Mouse (Mus musculus): ENCODE measurements at regions not wholly inside any gene's neighbourhood (a gene's known extent, or its start where the extent isn't known, plus 50 kb on each side); places are given as distances from the start of the nearest gene placed in this dataset.
"Not testable (repeated sequence)": the region's sequence is repeated elsewhere in the genome, so short reads cannot be mapped to it uniquely, and the experiment has no call there.

DNA sequence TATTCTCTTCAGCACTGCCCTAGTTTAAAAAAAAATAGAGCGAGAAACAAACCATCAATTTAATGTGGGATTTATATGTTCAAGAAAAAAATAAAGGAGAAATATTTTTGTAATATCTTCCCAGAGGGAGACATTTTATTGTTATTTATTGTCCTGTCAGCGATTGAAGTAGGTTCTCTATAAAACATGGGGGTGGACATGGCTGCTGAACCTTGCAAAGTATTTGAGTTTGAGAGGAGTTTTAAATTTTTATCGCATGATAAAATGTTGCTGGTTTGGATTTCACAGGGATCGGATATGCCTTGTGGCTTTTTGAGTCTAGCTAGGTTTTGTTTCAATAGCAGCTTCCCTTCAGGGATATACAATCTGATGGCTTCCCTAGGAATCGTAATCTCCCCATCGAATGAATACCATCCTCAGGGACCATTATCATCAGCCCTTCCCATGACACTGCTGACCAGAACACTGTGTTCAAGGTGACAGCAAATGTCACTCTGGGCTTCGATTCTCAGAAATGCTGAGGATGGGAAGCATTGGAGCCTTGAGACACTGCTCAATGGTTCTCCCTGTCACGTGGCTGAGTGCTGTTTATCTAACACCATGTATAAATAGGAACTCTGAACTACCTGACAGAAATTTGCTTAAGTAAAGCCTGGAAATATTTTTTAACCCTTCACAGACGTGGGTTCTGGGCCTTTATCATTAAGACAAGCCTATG is 228.1 kb upstream of the Tram1l1 start:
- no peak for DNase-seq (ENCODE audit: extremely low spot score in 1 of 2, low spot score in 1 of 2)

DNA sequence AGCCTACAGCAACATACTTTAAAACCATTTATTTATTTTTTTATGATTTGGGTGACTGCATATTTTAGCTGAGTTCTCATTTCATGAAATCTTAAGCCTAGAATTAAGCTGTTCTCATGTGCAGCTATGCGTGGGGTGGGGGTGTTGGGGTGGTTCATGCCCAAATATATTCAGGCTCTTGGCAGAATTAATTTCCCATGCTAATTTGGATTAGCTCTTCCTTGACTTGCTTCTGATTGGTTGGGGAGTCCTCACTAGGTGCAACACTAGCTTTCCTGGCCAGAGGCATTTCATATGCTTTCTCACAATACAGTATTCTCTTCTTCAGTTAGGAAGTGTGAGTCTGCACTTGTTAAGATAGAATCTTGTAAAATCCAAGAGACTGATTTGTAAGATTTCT is 206.7 kb upstream of the Tram1l1 start:
- peak in 1 of 2 experiments; percentile 12 for DNase-seq (ENCODE audit: extremely low spot score in 1 of 2, low spot score in 1 of 2)

DNA sequence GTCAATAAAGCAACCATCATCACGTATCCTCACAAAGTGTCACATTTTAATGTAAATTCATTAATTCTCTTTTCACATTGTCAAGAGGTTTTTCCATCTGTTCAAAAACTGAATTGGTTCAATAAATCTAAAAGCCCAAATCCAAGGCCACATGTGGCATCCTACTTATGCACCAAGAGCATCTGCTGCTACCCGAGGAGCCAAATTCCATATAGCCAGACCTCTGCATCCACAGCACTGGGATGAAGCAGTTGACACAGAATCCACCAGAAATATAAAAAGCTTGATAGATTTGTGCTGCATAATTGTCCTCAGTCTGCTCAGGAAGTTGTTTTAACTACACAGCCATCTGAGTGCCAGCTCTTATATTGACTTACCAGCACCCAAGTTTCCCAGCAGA is 164.4 kb upstream of the Tram1l1 start:
- DNase-seq (ENCODE audit: extremely low spot score in 1 of 2, low spot score in 1 of 2): no peak

DNA sequence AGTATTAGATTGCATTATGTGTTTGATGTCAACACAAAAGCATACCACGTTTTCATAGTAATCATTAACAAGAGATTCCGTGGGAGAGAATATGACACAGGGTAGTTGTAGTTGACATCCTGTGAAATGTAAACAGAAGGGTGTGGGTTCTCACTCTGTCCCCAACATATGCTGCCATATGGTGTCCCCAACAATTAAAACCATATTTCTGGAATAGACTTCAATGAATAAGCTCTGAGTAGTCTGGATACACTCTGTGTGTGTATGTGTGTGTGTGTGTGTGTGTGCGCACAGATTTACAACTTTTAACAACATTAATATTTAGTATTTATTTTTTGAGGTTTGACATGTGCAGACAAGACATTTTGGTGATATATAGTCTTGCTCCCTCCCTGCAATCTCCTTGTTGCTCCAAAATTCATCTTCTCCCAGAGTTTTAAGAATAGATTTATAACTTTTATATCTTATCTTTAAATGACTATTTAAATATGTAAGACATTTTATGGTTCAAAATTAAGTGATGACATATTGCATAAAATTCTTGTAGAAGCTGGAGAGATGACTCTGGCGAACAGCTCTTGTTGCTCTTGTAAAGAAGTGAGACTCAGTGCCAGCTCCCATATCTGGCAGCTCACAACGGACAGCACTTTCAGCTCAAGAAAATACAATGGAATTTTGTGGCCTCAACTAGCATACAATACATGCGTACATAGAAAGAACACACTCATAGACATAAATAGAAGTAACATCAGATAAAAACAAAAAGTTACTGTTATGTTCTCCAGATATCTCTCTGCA is 162.6 kb upstream of the Tram1l1 start:
- peak in 1 of 2 experiments; percentile 5 for DNase-seq (ENCODE audit: extremely low spot score in 1 of 2, low spot score in 1 of 2)

DNA sequence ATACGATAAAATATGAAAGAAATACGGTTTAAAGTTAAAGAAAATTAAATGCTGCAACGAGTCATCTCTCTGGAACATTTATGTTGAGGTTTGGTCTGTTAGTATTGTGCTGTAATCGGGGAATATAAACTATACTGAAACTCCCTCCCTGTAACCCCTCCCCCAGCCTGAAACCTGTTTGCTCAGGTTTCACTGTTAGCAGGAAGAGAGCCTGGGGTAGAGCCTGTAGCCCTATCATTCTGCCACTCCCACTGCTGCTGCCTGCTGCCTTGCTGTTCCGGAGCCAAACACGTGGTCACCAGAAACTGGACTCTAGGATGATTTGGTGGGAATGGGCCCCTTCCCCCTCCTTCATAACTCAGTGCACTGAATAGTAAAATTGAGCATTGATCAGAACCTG is 127.3 kb upstream of the Tram1l1 start:
- DNase-seq (ENCODE audit: extremely low spot score in 1 of 2, low spot score in 1 of 2): not testable (repeated sequence)

DNA sequence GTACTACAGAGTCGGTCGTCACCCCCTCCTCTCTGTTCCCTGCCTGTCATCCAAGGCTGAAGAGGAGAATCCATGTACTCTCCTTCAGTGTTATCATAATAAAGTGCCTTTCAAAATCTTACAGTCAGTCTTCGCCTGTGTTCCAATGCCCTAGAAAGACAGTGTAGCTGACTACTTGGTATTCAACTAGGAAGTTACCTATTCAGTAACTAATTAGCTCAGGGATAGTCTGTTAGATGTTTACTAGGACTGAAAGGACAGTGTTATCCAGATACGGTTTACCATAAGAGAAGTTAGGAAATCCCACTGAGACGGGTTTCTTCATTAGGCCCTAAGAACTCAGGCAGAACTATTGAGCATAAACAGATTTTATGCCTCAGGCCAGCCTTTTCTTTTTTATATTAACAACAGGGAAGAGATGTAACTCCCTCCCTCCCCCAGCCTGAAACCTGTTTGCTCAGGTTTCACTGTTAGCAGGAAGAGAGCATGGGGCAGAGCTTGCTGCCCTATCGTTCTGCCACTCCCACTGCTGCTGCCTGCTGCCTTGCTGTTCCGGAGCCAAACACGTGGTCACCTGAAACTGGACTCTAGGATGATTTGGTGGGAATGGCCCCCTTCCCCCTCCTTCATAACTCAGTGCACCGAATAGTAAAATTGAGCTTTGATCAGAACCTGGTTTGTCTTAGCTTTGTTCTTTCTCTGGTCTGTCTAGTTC is 120.3 kb upstream of the Tram1l1 start:
- DNase-seq (ENCODE audit: extremely low spot score in 1 of 2, low spot score in 1 of 2): not testable (repeated sequence)

DNA sequence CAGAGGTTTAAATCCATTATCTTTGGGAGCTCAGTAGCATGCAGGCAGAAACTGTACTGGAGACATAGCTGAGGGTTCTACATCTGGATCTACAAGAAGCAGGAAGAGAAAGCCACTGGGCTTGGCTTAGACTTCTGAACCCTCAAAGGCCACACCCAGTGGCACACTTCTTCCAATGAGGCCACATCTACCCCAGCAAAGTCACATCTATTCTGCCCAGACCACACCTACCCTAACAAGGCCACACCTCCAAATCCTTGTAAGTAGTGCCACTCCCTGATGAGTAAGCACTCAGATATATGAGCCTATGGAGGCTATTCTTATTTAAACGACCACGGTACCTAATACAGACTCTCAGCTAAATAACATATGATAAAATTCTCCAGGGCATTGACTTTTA is 103.5 kb upstream of the Tram1l1 start:
- no peak for DNase-seq (ENCODE audit: extremely low spot score in 1 of 2, low spot score in 1 of 2)

DNA sequence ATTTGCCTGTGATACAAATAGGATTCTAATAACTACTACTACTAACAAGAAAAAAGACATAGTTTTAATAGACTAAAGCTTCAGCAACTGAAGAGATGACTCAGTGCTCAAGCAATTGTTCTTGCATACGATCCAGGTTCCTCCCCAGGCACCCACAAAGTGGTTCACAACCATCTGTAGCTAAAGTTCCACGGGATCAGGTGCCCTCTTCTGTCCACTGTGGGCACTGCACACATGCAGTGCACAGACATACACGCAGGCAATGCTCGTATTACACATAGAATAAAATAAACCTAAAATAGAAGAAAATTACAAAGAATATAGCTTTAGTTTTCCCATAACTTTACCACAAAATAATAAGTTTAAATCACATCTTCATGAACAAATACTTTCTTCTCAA is 94.7 kb upstream of the Tram1l1 start:
- no peak for DNase-seq (ENCODE audit: extremely low spot score in 1 of 2, low spot score in 1 of 2)

DNA sequence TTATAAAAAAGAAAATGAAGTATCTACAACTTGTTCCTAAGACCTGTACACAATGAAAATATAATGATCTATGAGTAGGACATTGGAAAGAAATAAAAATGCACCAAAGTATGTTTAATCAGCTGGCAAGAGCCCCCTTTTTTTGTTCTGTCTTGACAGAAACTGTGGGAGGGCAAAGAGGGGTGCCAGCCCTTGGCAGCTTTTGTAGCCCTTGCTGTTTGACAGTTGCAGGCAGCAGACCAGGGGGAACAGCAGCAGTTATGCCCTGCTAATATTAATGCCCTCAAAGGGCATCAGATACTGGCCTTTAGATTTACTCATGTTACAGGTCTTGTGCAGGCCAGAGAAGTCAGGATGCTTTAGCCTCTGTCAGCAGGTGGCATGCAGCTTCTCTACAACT is 93.0 kb upstream of the Tram1l1 start:
- DNase-seq (ENCODE audit: extremely low spot score in 1 of 2, low spot score in 1 of 2): no peak

DNA sequence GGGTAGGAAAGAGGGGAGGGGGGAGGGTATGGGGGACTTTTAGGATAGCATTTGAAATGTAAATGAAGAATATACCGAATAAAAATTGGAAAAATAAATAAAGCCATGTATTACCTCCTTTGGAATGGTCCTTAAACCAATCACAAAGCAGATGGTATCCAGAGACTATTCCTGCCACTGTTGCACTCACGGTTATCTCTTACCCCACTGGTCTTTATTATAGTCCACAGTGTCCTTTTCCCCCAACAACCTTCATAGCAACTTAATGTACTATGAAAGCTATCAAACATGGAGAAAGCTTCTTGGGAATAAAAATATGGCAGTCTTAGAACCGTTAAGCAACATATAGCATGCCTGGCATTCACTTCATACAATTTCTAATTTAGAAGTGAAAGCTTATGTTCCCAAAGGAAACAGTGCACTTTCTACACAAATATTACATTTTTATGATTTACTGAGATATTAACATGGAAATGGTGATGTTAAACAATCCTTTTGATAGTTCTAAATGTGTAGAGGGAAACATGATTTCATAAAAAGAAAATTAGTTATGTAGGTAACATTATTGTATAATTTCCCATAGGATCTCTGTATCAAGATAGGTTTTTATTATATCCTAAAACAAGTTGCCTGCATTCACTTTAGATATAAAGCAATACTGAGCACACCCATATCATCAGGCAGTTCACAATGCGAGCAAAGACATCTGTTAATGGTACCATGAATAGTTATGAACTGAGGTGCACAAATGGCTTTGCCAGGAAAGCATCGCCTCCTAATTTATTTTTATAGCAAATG is 79.5 kb upstream of the Tram1l1 start:
- DNase-seq (ENCODE audit: extremely low spot score in 1 of 2, low spot score in 1 of 2): no peak

DNA sequence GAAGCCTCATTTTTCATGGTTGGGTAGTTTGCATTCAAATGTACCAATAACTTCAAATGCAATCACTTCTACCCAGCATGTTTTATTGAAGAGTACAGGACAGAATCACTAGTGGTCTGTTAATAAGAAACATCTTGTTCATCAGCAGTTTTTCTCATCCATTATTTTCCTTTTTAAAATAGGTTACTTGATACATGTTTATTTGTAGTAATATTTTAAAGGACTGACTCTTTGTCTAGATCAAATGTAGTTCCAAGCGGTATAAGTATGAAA is 79.0 kb upstream of the Tram1l1 start:
- DNase-seq (ENCODE audit: extremely low spot score in 1 of 2, low spot score in 1 of 2): no peak

DNA sequence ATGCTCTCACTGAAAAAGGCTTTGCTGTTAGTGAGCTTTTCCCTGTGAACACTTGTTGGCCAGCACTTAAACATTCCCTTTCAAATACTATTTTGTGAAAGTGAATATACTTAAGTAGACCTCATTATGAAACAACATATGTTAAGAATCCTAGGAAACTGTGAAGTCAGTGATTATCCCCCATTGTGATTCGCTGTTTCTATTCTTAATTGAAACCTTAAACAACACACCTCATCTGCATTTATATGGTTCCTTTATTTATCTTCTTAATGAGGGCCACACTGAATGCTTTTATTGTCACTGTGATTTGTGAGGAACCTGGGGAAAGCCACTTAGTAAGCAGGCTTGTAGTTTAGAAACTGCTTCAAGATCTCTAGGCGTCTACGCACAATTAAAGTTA is 58.5 kb upstream of the Tram1l1 start:
- no peak for DNase-seq (ENCODE audit: extremely low spot score in 1 of 2, low spot score in 1 of 2)

DNA sequence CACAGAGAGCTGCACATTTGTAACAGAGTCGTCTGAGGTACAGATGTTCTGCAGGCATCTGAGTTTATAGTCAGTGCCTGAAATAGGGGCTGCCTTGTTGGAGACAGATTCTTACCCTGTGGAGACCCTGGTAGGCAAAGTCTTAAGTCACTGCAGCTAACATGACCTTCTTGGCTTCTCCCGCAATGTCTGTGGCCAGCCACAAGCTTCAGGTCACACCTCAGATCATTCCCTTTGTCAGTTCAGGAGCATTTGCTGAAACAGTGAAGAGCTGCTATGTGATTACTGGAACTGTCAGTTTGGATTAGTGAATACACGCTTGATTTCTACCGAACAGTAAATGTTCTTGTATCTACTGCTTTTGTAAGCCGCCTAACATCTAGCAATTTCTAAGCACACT is 53.8 kb upstream of the Tram1l1 start:
- DNase-seq (ENCODE audit: extremely low spot score in 1 of 2, low spot score in 1 of 2): no peak

DNA sequence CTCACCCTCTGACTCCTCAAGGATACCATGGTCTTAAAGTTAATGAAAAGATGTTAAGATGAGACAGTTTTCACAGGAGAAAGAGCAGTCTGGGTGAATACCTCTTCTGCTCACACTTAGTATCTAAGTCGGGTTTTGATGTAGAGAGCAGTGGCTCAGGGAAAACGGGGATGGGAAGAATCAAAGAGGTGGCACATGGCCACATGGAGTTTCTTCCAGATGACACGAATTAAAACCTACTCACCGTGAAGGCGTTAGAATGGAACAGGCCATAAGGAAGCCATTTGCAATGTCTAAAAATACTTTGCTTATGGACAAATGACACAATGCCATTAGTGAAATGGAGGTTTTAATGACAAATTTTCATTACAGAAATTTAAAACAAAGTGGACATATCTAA is 50.1 kb upstream of the Tram1l1 start:
- no peak for DNase-seq (ENCODE audit: extremely low spot score in 1 of 2, low spot score in 1 of 2)

Data from frontal cortex, adult 2 months (tissue).